Mouse (Mus musculus) heart, postnatal 0 days (tissue): Measurements from ENCODE around the gene Ncan.

Experiments
- CTCF ChIP-seq: IDR thresholded peaks from 2 replicates; pipeline ENCODE4 v1.5.1; 2016; ENCODE audit warnings: antibody characterized with exemption, control low read depth, low read depth
- EP300 ChIP-seq: IDR thresholded peaks from 2 replicates; pipeline ENCODE4 v1.6.1; 2016; ENCODE audit warnings: antibody characterized with exemption, low read depth

- no peak for TF ChIP-seq CTCF
- TF ChIP-seq EP300: no peak
These were observed 48.1 kb downstream of the Ncan start, which contains the start of gene Tm6sf2 for GRCm38 (mm10) chr8:70072441-70073069.
